Mouse (Mus musculus) intestine, embryonic 14.5 days (tissue): Measurements from ENCODE around the gene Usf3. TPM values are rescaled to one million over a fixed set of nuclear protein-coding genes. Genes with fewer than 3 reads are reported as not detected.

Experiments
- ATAC-seq: fragments of 200-750 bp; cut with Nextera tagmentation; replicated peaks from 2 replicates; pipeline ENCODE4 v1.8.0; 2017; ENCODE audit warnings: low read depth, moderate number of reproducible peaks, moderate TSS enrichment, moderate library complexity; ENCODE audit not compliant: low FRiP score, low TSS enrichment
- DNase-seq: peaks from one replicate; pipeline ENCODE4 v3.0.0-alpha.2; 2018; ENCODE audit warnings: low spot score
- H3K27ac ChIP-seq: fragments of 300-500 bp; sonication (generic); 2 replicates; pipeline ENCODE4 v1.5.1; 2014; ENCODE audit warnings: low read depth, mild to moderate bottlenecking, control low read depth
- H3K27me3 ChIP-seq: fragments of 300-500 bp; sonication (generic); replicated peaks from 2 replicates; pipeline ENCODE4 v1.6.1; 2014; ENCODE audit warnings: low read length, control low read depth; ENCODE audit not compliant: control insufficient read depth, insufficient read depth
- H3K36me3 ChIP-seq: fragments of 300-500 bp; sonication (generic); 2 replicates; pipeline ENCODE4 v1.6.1; 2014; ENCODE audit warnings: low read length, control low read depth; ENCODE audit not compliant: control insufficient read depth, insufficient read depth
- H3K4me1 ChIP-seq: fragments of 300-500 bp; sonication (generic); replicated peaks from 2 replicates; pipeline ENCODE4 v1.6.1; 2014; ENCODE audit warnings: low read length, control low read depth, mixed read lengths; ENCODE audit not compliant: control insufficient read depth, insufficient read depth
- H3K4me2 ChIP-seq: fragments of 300-500 bp; sonication (generic); 2 replicates; pipeline ENCODE4 v1.6.1; 2014; ENCODE audit warnings: low read length
- H3K4me3 ChIP-seq: fragments of 300-500 bp; sonication (generic); 2 replicates; pipeline ENCODE4 v1.5.1; 2014; ENCODE audit warnings: low read depth, low read length, control low read depth, mixed read lengths
- H3K9ac ChIP-seq: fragments of 300-500 bp; sonication (generic); 2 replicates; pipeline ENCODE4 v1.6.1; 2014; ENCODE audit warnings: mild to moderate bottlenecking, low read length
- H3K9me3 ChIP-seq: fragments of 300-500 bp; sonication (generic); 2 replicates; pipeline ENCODE4 v1.6.1; 2016; ENCODE audit warnings: low read length, control low read depth; ENCODE audit not compliant: control insufficient read depth
- WGBS: fragments of 180-500 bp; shearing (Covaris S2); extraction: QIAGEN DNeasy Blood & Tissue Kit; methylation state at CpG from one replicate; pipeline ENCODE4 v1.1.7; 2014; 5-methylcytosine and 5-hydroxymethylcytosine counted together
- polyA plus RNA-seq: library from polyadenylated mRNA; unstranded; fragments of >200 nt; fragmentation: Nextera tagmentation; extraction: Ambion mirVana; gene quantifications from 2 replicates; pipeline ENCODE4 v1.2.1, GENCODE M21; 2014

The Usf3 gene
- polyA plus RNA-seq, 1 experiment from 2014 or later: 5.0 TPM

DNA sequence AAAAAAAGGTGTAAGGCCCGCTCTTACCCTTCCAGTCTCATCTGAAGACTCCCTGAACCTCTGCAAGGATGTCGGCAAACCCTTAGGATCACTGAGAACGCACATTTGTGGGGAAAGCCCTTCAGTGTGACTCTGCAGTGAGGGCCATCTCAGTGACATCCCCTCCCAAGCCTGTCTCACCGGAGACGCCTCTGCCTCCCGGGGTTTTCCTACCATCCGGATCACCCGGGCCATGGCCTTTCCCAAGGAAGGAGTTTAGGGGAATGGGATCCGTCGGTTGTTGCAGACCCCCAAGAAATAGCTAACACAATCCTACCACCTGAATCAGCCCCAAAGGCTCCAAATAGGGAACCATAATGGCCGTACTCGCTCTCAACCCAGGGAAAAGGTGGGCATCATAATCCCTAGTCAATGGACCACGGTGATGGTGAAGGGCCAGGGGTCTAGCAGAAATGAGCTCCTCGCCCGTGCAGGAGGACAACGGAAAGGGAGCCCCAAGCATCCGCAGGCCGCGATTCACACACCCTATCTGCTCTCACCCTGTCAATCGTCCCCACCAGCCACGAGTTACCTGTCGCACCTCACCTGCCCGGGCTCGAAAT, 34.6 kb upstream of the Usf3 start:
- Histone ChIP-seq H3K4me3 (peak overlapping the region; percentile 92), H3K36me3 (no peaks in the 10 kb centered on the region), H3K27ac (peak overlapping the region; percentile 100), H3K27me3 (no peaks in the 10 kb centered on the region), H3K4me1 (peaks cover 15% of the 10 kb centered on the region), H3K9ac (peak overlapping the region; percentile 93), H3K9me3 (no peaks in the 10 kb centered on the region), H3K4me2 (peak overlapping the region; percentile 85)
- DNase-seq (no peak), ATAC-seq (no peak)
- 1% methylated on average over 24 of the region's 24 CpGs for WGBS

DNA sequence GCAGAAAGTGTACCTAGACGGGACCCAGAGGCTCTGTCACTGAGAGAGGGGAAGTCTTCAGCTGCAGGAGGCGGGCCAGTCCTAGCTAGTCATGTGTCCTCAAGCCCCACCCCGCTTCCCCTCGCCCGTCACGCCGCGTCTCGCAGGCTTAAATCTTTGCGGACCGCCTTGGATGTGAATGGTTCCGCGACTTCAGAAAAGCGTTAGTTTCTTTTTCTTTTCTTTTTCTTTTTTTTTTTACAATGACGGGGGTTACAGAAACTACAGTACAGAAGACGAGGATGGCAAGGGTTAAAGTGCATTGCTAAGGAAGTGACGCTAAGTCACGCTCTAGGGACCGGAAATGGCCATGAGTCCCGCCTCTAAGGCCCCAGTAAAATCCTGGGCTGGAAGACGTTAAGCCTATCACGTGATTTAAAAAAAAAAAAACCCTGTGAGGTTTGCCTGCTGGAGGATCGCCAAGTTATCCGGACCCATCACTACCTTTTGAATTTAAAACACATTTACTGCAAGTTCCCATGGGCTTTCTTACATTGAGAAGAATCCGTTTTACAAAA, 34.0 kb upstream of the Usf3 start:
- no peaks in the 10 kb centered on the region for H3K27me3 ChIP-seq
- H3K9me3 ChIP-seq: no peaks in the 10 kb centered on the region
- ATAC-seq: peak; percentile 91
- DNase-seq: peak; percentile 97
- WGBS: under 1% methylated on average over 25 of the region's 25 CpGs
- peak overlapping the region; percentile 85 for H3K4me2 ChIP-seq
- peaks cover 13% of the 10 kb centered on the region for H3K4me1 ChIP-seq
- no peaks in the 10 kb centered on the region for H3K36me3 ChIP-seq
- peak overlapping the region; percentile 93 for H3K9ac ChIP-seq
- H3K4me3 ChIP-seq: peak overlapping the region; percentile 92
- peak overlapping the region; percentile 100 for H3K27ac ChIP-seq

DNA sequence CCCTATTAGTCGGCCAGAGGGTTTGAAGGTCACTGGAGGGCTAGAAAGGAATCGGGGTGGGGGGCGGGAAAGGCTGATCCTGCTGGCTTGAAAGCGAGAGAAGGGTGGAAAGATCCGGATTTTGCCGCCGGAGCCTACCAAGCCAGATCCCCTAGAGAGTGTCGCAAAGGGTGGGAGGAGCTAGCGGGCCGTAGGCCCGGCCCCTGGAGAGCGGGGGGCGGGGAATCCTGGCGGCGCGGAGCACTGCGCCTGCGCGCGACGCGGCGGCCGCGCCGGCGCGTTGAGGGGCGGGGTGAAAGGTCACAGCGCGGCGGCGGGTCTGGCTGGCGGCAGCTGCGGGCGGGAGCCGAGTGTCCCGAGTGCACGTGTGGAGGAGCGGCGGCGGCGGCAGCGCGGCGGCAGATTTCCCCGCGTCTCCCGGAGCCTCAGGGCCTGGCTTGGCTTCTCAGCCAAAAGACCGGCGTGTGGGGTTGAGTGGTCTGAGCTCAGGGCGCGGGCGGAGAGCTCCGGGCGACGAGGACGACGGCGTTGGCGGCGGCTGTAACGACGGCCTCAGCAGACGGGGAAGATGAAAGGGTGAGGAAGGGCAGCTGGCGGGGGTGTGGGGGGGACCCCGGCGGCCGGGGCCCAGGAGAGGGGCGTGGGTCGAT, 33.4 kb upstream of the Usf3 start, which contains the start of the genes Atp6v1a and Naa50:
TSS of gene Atp6v1a (minus strand) at position 170 of the 650 bp plus-strand sequence.
TSS of gene Naa50 (plus strand) at position 295 of the 650 bp plus-strand sequence.
- Histone ChIP-seq H3K27me3 (no peaks in the 10 kb centered on the region), H3K9ac (peak within 1 kb of the TSS; percentile 93), H3K4me1 (peaks cover 13% of the 10 kb centered on the region), H3K36me3 (no peaks in the 10 kb centered on the region), H3K4me2 (peak within 1 kb of the TSS; percentile 85), H3K9me3 (no peaks in the 10 kb centered on the region), H3K4me3 (peak within 1 kb of the TSS; percentile 92), H3K27ac (peak within 1 kb of the TSS; percentile 100)
- peak; percentile 92 for ATAC-seq
- under 1% methylated on average over 63 of the region's 71 CpGs for WGBS
- DNase-seq: peak; percentile 95

DNA sequence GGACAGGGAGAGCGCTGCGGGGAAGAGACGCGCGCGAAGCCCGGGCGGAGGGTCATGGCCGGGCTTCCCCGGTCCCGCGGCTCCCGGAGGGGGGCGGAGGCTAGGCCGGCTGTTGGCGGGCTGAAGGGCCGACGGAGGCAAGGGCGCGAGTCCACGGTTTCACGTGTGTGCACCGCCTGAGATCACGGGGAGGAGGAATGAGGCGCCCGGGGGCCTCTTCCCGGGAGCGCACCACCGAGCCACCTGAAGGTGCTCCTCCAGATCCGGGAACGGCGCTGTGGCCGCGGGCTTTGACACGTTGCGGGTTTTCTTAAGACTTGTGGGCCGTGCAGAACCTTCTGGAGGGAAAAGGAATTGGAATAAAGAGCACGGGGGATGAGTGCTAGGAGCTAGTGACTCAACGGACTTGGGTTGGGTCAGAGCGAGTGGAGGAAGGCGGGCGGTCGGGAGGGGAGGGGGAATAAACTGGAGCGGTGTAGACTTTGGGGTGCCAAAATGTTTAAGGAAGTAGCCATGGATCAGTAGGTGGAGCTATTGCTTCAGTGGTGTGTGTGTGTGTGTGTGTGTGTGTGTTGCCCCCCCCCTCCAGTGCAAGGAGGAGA, 32.8 kb upstream of the Usf3 start:
- peak; percentile 89 for DNase-seq
- Histone ChIP-seq H3K4me1 (peaks cover 13% of the 10 kb centered on the region), H3K4me3 (peak overlapping the region; percentile 92), H3K4me2 (peak overlapping the region; percentile 61), H3K27ac (peak overlapping the region; percentile 100), H3K9ac (peak overlapping the region; percentile 93), H3K27me3 (no peaks in the 10 kb centered on the region), H3K9me3 (no peaks in the 10 kb centered on the region), H3K36me3 (no peaks in the 10 kb centered on the region)
- peak; percentile 40 for ATAC-seq
- WGBS: under 1% methylated on average over 43 of the region's 44 CpGs

DNA sequence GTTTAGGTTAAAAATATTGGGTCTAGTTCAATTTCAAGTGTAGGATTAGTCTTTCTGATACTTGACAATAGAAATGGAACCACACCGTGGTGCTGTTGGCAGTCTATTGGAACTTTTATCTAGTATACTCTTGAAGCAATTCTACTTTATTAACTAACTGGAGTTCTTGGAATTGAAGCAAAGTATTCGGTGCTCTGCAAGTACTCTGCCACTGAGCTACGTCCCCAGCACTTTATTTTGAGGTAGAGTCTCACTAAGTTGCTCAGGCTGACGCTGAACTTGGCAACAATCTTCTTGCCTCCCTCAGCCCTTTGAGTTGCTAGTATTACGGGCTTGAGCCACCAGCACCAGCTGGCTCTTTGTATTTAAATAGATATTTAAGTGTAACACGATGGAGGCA, 31.6 kb upstream of the Usf3 start:
- H3K36me3 ChIP-seq: no peaks in the 10 kb centered on the region
- 47% methylated on average over 6 of the region's 6 CpGs for WGBS
- no peak for DNase-seq
- H3K4me1 ChIP-seq: peaks cover 11% of the 10 kb centered on the region
- no peaks in the 10 kb centered on the region for H3K27me3 ChIP-seq
- H3K9me3 ChIP-seq: no peaks in the 10 kb centered on the region
- no peak overlapping the region for H3K27ac ChIP-seq
- peak overlapping the region; percentile 61 for H3K4me2 ChIP-seq
- ATAC-seq: no peak
- no peak overlapping the region; the same call in 1 of the 2 replicates for H3K9ac ChIP-seq
- H3K4me3 ChIP-seq: peak overlapping the region; percentile 92; the same call in 1 of the 2 replicates

DNA sequence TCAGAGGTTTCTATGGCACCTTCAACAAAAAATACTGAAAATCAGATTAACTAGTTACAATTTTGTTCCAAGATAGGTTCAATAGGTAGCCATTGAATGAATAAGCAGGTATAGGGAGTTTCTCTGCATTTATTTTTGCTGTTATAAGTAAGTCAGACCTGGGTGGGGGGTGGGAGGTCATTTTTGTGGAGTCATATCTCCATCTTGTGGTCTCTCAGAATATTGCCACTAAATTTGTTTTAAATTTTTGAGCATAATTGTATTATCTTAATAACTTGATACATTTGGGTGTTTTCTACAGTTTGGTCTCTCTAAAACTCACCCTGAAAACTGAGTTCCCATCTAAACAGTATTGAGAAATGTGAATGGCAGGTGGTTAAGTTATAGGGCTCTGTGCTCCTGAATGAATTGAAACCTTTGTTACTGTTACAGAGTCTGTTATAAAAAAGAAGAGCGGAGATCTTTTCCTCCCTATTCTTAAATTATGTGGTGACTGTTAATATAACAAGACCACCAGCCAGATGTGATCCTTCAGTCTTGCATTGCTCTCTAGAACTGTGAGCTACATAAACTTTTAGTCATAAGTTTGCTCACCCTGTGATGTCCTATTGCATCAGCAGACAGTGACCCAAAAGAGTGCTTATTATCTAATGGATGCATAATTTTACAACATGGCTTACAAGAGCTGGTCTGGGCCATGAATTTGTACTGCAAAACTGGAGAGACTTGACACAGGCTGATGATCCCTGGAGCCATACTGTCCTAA, 23.9 kb upstream of the Usf3 start:
- no peaks in the 10 kb centered on the region for H3K9me3 ChIP-seq
- no peak for ATAC-seq
- H3K27me3 ChIP-seq: no peaks in the 10 kb centered on the region
- no peak overlapping the region for H3K27ac ChIP-seq
- H3K36me3 ChIP-seq: no peaks in the 10 kb centered on the region
- WGBS: 65% methylated on average over 1 of the region's 1 CpGs
- no peak overlapping the region for H3K9ac ChIP-seq
- no peaks in the 10 kb centered on the region for H3K4me1 ChIP-seq
- H3K4me3 ChIP-seq: no peak overlapping the region
- DNase-seq: no peak
- H3K4me2 ChIP-seq: no peak overlapping the region

DNA sequence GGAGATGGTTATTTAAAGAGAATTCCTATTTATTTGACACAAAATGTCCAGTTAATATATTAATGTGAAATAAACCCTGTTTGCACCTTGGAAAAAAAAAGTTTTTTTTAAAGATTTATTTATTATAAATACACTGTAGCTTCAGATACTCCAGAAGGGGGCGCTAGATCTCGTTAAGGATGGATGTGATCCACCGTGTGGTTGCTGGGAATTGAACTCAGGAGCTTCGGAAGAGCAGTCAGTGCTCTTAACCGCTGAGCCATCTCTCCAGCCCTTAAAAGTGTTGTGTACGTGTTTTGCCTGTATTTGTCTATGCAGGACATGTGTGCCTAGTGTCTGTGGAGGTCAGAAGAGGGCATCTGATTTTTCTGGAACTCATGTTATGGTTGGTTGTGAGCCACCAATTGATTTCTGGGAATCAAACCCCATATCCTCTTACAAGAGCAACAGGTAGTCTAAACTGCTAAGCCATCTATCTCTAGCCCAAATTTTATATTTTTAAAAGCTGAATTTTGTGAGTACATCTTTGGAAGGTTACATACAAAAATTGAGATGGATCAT, 18.5 kb upstream of the Usf3 start:
- Histone ChIP-seq H3K4me1 (no peaks in the 10 kb centered on the region), H3K27me3 (no peaks in the 10 kb centered on the region), H3K27ac (no peak overlapping the region), H3K4me3 (no peak overlapping the region), H3K4me2 (no peak overlapping the region), H3K9me3 (no peaks in the 10 kb centered on the region), H3K9ac (no peak overlapping the region), H3K36me3 (peaks cover 29% of the 10 kb centered on the region)
- ATAC-seq: no peak
- WGBS: 65% methylated on average over 6 of the region's 6 CpGs
- no peak for DNase-seq

DNA sequence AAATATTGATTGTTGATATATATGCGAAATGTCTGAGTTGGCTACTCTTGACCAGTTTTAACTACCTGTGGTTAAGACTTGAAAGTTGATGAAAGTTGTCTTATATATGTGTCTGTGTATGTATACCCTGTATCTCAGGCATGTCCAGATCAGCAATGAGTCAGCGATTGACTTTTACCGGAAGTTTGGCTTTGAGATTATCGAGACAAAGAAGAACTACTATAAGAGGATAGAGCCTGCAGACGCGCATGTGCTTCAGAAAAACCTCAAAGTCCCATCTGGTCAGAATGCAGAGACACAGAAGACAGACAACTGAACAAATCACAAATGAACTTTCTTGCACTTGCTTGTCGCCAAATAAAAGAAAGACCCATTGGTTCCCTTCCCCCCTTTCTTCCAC, 13.7 kb upstream of the Usf3 start:
- no peak for ATAC-seq

More for the DNA sequence above, 13.7 kb upstream of the Usf3 start:
- H3K9me3 ChIP-seq: no peaks in the 10 kb centered on the region
- H3K4me2 ChIP-seq: no peak overlapping the region
- WGBS: 95% methylated on average over 7 of the region's 7 CpGs
- H3K4me3 ChIP-seq: no peak overlapping the region
- no peak for DNase-seq
- H3K27me3 ChIP-seq: no peaks in the 10 kb centered on the region
- peaks cover 46% of the 10 kb centered on the region for H3K36me3 ChIP-seq
- no peak overlapping the region for H3K27ac ChIP-seq
- H3K4me1 ChIP-seq: no peaks in the 10 kb centered on the region
- H3K9ac ChIP-seq: no peak overlapping the region
